Mouse (Mus musculus) c-Kit-positive CD71-negative TER-119-negative erythroid progenitor cells, embryonic 14.5 days (primary cell): ENCODE data around the gene Car3.

Experiments used
- DNase-seq: peaks from one replicate; pipeline ENCODE4 v3.0.0-alpha.2; 2013; ENCODE audit warnings: low read depth

Gene Car3

DNA sequence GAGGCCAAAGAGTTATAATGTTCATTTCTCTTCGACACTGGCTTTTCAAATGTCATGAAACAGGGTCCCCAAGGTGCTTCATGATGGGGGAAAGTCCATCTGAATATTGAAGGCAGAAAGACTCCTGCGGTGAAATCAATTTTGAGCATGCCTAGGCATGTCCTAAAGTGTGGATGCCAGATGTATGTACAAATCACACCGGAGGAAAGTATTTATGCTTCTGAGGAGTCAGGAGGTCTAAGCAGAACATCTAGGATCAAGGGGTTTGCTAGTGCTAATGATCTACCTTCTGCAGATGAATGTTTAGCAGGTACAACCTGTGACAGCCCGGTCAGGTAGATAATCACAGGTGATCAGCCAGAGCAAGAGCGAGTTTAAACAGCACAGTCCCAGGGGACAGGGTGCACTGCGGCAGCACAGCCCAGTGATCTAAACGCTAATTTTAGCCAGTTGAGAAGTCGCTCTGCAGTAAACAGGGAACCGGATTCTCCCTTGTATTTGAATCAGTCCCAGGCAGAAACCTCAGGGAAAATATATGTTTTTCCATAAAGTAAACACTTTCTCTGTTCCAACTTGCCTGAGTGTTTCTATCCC, 13.1 kb downstream of the Car3 start:
- no peak for DNase-seq

DNA sequence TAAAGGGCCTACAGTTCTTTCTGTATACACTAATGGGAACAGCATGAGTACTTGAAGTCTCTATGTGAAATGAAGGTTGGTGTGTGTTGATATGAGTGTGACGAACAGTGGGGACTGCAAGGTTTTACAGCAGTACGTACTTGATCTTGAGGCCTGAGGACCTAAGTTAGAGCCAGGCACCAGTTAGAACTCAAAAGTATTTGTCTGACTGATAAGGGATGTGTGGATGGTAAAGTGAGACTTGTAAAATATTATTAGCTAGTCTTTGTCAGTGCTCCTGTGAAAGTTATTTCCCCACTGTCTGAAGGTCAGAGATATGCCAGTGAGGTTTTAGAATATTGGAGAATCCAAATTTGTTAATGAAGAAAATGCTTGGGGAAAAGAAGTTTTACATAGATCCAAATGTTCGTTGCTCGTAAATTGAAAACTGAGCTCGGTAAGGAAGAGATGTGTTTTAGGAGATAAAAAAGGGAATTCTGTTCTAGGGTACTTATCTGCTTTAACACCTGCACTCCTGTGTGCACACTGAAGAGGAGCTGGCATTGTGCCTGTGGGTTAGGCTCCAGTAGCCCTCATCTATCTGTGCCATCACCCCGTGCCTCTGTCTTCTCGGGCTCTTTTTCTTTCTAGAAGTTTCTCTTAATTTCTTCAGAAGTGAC, 14.1 kb downstream of the Car3 start:
- no peak for DNase-seq

DNA sequence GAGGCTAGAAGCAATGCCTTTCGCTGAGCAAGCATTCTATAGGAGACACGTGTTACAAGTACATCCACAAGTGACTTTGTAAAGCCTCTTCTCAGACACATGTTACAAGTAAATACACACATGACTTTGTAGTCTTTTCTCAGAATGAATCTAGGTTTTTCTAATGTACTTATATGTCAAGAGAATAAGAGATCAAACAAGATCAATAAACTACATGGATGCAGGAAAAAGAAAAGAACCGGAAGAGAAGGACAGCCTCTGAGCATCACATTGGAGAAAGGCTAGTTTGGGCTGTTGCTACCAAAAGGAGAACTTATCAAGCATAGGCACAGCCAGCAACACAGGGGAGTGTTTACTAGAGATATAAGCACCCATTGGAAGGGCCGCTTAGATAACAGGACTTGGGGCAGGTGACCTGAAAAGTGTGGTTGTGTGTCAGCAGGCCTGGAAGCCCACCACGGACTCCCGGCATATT, 15.5 kb downstream of the Car3 start:
- DNase-seq: no peak

DNA sequence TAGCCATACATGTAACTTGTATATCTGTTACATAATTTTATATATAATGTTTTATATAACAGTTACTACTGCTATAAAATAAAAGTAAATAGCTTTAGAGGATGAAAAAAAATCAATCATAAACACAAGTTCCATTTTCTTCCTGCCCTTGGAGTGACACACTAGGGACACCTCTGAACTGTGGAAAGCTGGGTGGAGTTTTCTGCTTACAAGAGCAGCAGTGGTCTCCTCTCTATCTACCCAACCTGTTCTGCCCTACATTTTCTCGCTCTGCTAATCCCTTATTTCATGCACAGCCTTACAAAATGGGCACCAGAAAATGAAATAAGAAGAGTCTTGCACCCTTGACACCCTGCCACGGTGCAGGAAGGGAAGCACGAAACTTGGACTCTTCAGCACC, 16.0 kb downstream of the Car3 start:
- DNase-seq: no peak

DNA sequence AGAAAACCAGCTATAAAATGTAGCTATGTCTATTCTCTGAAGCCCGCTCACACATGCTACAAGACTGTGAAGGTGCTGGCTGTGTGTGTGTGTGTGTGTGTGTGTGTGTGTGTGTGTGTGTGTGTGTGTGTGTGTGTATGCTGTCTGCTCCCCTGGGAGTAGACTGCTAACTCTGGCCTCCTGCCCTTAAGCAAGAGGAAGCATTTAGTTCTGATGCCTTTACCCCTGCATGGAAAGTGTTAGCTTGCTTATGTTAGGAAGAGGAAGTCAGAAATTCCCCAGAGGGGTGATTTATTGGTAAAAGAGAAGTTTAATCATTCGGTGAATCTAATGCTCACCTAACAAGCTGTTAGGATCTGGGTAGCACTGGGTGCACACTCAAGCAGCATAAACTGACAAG, 17.0 kb downstream of the Car3 start:
- no peak for DNase-seq

DNA sequence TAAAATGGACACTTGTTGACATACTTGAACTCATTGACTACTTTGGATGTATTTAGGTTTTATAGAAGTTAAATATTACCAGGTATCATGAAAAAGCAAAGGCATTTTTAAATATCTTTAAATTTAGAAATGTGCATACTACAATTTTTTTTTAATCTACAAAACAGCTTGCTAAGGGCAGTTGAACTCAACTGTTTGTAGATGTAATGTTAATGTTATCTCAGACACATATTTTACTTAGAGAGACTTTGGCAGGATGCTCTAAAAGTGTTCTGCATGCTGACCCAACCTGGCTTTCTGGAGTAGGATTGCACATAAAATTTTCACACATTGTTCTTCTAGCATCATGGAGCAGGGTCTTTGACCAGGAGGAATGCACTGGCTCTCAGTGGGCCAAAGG, 18.7 kb downstream of the Car3 start:
- no peak for DNase-seq

DNA sequence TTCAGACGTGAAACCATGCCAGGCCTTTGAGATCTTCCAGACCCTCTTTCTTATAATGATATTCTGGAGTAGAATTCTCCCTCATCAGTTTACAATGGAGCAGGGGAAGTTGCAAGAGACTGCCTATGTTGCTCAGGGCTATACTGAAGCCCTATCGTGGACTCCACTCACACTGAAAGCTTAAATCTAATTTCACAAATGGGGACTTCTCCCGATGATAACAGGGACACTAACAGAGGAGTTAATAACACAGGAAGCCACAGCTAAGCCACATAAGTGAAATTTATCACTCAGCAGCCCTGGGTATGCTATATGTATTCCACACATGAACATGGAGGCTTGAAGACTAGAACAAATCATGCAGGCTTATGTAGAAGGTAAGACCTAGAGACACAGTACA, 19.4 kb downstream of the Car3 start:
- DNase-seq: no peak

DNA sequence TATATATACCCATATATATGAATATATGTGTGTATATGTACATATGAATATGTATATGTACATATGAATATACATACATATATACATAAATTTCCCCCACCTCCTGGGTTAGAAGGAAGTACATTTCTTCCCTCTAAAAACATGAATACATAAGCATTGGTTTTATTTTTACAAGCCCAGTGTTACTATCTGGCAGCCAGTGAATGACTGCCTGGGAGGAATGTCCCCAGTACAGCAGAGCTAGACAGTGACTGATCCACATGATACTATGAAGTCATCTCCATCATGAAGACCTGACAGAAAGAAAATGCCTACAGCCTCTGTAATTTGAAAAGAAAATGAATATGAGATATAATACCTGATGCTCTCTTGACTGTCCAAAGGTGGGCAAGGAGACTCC, 21.5 kb downstream of the Car3 start:
- DNase-seq: no peak

DNA sequence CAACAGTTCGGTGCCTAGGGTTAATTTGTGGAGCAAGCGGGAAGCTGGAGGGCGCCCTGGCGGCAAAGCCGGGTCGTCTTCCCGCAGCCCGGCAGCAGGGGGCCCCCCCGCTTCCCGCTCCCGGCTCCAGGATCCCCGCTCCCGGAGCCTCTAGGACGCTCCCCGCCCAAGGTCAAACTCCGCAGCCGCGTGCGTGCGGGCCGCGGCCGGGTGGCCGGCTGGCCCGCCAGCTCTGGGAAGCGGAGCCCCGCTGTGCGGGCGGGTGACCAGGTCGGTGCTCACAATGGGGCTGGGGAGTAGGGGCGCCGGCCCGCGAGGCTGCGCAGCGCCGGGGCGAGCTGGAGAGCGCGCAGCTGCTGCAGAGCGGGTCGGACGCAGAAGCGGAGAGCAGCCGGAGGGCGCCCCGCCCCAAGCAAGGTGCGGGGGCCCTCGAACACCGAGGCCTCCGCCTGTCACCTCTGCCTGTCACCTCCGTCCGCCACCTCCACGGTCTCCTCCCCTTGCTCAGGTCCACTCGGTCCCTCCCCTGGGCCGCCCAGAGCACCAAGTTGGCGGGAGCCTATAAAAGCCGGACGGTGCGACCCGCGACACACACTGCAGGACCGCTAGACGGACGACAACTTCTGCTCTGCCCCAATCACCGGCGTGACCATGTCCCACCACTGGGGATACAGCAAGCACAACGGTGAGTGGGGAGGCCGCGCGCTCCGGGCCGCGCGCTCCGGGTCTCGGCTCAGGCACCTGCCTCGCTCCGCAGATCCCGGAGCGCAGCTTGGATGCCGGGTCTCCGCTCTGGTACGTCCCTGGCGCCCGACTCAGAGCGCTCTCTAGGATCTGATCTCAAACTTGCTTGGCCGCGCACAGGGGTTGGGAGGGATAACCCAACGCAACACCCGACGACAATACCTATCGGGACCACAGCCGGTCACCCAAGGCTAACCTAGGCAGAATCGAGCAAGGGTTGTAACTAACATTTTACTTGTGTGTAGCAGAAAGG, 23.1 kb downstream of the Car3 start, which contains the start of gene Car2:
Car2 (plus strand) TSS at position 172 of the 997 bp plus-strand sequence.
- no peak for DNase-seq

DNA sequence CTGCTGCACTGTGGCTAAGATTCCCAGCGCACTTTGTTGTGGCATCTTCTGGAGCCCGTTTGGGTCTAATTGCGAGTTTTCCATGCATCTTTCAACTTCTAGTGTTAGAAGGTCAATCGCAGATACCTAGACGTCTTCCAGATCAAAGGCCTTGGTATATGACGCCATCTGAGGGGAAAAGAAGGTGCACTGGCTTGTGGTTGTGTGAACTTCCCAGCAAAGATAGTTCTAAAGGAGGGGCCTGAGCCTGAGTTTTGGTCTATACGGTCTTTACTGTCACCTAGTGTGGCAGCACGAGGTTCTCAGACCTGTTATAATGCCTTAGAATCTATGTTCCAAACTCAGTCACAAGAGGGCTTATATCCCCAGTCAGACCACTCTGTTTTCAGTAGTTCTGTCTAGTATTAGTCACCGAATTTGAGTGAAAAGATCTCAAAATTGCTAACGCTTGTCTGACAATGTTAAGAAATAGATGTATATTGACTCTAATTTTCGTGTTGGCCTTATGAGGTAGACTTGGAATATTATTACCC, 23.9 kb downstream of the Car3 start:
- no peak for DNase-seq

DNA sequence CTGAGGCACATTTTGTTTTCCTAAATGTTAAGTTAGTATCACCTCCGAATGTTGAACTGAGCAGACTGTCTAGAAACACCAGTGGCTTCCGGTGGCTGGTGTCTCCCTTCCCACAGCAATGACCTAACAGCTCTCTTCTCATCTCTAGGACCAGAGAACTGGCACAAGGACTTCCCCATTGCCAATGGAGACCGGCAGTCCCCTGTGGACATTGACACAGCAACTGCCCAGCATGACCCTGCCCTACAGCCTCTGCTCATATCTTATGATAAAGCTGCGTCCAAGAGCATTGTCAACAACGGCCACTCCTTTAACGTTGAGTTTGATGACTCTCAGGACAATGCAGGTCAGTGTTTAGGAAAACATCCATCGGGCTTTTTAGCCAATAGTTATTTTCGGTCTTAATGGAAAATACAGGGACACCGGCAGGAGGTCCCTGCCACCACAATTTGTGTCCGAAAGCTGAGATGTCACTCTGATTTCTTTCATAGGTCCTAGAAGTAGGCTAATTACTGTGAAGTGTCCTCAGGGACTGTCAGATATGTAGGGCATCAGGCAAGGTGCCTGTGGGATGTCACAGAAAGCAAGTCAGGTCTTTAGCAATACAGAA, 24.5 kb downstream of the Car3 start:
- no peak for DNase-seq

DNA sequence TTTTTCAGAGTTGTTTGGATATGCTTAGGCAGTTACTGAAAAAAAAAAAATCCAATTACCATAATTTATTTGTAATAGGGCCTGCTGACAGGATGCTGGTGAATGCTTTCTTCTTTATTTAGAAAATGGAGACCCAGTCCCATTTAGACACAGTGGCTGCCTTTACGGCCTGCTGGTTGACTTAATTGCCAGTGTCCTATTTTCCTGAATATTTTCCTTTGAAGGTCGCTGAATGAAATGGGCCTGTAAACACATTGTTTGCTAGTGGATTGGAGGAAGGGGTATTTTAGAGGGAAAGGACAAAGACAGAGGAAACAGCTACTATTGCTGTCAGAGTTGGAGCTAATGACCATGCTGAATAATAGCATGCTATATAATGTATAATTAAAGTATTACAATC, 25.2 kb downstream of the Car3 start:
- DNase-seq: no peak

DNA sequence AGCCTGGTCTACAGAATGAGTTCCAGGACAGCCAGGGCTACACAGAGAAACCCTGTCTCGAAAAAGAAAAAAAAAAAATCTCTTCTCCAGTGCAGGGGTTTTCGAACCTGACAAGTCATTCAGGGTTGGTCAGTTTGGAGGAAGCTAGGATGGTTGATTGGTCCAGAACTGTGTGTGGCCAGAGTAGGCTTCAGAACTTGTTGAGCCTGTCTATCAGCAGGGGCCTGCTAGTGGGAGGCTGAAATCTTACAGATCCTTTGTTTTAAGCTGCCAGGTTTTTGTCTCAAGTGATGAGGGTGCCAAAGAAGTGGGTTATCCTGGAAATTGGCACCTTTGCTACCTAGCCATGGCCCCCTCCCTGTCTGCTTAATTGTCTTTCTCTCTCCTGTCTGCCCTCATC, 25.8 kb downstream of the Car3 start:
- DNase-seq: no peak

DNA sequence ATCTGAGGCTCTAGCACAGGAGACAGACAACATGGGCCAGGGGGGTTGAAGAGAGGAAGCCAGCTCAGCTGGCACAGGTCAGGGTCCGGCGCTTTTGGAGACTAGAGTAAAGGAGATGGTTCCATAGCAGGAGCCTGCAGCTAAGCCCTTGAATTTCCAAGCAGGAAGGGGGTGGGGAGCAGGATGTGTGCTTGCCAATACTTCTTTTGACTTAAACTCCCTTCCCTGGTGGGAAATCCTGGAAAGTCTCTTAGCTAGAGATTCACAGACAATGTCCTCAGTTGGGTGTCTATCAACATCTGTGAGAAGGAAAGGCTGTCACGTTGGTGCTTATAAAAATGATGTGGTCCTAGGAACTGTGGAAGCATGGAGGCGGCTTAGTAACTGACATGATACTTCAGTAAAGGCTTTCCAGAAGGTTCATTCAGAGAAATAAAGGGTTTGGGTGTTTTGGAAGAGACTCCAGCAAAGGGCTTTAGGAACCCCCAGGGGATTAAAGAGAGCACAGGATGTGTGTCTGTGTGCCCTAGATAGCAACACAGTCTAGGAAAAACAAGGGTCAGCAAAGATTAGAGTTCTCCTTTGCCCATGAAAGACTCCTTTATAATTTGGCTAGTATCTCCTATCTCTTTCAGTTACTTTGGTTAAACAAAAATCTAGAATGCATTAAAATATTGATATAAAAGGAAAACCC, 26.6 kb downstream of the Car3 start:
- no peak for DNase-seq

DNA sequence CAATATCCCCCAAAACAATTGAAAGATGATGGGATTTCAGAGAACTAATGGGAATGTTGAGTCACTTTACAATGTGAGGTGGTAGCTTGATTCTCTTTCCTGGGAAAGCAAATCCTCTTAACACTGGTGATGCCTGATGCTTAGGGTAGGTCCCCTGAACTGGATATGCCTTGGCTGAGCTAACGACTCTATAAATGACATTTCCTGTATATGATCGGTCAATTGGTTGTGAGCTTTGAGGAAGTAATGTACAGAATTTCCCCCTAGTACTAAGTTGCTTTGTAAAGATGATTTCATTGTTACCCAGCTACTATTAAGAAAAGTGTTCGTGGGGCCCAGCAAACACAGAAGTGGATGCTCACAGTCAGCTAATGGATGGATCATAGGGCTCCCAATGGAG, 29.7 kb downstream of the Car3 start:
- no peak for DNase-seq

DNA sequence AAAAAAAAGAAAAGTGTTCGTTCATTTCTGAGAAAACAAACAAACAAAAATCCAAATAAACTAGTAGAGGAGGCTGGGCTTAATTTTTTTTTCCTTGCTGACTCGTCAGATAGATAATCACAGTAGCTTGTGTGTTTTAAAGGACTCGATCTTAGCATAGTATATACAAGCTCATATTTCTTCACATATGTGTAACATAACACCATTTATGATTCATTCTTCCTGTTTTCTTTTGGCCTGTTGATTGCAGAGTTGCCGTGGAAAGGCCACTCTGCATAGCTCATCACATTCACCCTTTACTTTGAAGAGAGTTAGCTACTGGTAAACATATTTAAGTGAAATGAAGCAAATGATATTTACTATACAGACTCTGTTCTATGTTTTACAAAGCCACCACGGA, 30.4 kb downstream of the Car3 start:
- DNase-seq: no peak

DNA sequence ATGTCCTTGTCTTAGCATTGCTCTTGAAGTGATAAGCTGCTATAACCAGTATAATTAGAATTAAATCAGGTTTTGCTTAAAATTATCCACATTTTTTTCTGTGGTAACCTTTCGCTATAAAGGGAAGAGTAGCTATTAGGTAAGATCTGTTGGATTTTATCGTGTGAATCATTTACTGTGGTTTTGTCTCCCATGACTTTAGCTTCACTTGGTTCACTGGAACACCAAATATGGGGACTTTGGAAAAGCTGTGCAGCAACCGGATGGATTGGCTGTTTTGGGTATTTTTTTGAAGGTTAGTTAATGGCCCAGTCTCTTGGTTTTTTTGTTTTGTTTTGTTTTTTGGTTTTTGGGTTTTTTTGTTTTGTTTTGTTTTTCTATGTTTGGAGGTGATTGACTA, 32.0 kb downstream of the Car3 start:
- no peak for DNase-seq

DNA sequence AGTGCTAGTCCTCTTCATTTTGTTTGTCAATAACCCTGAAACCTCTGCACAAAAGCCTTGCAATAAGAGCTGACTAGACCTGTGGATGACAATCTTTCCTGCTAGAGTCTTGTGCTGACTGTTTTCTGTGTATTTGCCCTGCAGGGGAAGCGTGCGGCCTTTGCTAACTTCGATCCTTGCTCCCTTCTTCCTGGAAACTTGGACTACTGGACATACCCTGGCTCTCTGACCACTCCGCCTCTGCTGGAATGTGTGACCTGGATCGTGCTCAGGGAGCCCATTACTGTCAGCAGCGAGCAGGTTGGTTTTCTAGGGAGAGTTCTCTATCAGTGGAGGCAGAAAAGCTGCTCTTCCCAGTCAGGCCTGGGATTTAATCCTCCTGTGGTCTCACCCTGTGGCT, 34.5 kb downstream of the Car3 start:
- no peak for DNase-seq

DNA sequence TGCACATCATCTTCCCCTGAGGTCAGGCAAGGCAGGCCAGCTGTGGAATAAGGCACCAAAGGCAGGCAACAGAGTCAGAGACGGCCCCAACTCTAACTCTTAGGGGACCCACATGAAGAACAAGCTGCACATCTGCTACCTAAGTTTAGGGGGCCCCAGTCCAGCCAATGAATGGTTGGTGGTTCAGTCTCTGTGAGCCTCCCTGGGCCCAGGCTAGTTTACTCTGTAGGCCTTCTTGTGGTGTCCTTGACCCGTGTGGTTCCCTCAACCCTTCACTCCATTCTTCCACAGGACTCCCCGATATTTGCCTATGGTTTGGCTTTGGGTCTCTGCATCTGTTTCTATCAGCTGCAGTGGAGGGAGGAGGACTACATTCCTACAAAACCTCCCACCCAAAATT, 40.1 kb downstream of the Car3 start:
- DNase-seq: no peak

DNA sequence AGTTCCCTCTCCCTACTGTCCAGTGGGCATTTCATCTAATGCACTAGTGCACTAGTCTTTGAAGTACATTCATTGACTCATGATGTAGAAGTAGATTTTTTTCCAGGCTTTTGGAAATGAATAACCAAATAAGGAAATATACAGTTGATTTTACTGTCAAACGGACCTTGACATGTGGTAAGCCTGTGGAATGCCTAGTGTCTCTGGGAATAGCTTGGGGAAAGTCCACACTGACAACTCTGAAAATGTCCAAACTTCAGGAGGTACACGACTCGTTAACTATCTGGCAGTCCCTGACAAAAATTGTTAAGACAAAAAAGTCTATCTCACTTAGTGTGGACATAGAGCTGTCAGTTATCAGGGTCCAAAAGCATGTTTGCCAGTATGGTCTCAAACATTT, 40.9 kb downstream of the Car3 start:
- DNase-seq: no peak

DNA sequence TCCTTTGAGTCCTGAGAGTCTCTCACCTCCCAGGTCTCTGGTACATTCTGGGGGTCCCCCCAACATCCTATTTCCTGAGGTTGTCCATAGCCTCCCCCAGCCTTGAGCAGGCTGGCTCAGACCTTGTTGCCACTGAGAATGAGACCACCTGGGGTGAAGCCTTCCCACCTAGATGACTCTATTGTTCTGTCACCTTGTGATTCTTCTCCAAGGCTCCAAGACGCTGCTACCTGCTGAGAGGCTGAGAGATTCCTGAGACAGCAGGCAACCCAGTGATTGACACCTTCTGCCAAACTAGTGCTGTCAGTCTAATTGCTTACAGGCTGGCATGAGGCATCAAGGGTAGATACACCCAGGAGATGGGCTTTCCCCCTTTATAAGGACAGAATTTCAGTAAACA, 44.0 kb downstream of the Car3 start:
- no peak for DNase-seq
